Mouse (Mus musculus): Measurements from ENCODE around the gene Plk2.

DNA sequence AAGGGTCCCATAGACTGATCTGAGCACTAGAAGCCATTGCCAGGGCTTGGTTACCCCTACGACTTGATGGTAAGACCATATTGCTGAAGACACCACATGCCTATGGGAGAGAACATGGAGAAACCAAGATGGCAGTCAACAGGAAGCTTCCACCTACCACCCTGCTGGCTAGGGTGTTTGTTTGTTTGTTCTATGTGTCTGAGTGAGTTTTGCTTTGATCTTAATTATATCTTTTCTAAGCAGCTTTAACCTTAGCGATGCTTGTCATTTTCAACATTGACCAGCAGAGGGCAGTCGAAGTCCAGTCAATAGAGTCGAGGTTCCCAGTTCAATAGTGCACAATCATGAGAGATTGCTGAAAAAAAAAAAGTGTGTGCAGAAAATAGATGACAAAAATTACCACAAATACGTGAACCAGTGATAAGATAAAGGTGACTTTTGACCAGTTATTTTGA is 12.4 kb upstream of the Plk2 start:
- TF ChIP-seq TAL1 (IDR thresholded peaks at IDR 0.05; ENCODE audit: low read length) (no peak), GATA1 (IDR thresholded peaks at IDR 0.05; ENCODE audit: low read length) (no peak)

Measured in erythroblast, embryonic 14.5 days (primary cell).